Mouse (Mus musculus): Measurements from ENCODE around the gene Dnah7a.
A peak's percentile ranks its signal among the peaks of the same experiment; 100 is the strongest.

DNA sequence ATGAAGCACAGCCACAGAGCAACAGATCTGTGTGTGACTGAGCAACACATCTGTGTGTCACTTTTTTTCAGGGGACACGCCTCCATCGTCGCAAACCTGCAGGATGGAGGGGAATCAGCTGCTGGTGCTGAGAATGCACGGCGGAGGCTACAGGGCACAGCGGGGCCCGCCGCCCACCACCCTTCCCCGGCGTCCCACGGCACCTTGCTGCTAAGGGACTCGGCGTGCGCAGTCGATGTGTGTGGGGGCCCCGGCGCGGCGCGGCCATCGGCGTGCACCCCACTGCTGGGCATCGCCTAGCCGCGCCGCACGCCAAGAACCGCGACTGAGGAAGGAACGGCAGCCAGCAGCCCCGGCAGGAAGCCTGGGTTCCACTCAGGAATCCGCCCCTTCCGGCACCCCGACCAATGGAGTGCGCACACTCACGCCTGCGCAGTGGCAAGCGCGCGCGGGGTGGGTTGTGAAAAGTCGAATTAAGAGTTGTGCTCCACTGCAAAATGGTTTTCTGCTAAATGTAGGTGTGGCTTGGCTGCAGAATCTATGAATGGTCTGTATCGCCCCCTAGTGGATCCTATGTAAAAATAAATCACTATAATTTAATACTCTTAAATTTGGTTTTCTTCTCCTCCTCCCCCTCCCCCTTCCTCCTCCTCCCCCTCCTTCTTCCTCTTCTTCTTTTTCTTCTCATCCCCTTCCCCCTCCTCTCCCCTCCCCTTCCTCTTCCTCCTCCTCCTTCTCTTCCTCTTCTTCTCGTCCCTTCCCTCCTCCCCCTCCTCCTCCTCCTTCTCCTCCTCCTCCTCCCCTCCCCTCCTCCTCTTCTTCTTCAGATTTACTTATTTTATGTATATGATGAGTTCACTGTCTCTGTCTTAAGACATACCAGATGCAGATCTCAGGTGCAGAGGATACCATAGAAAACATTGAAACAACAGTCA, 354.0 kb downstream of the Dnah7a start, which contains the start of the genes Asdurf, Gm28551 and Asnsd1:
- TF ChIP-seq CTCF (IDR thresholded peaks at IDR 0.05; ENCODE audit: extremely low read depth, insufficient read depth, insufficient read length, insufficient replicate concordance) (peak; percentile 8; the same call in 1 of the 2 replicates), POLR2A (IDR thresholded peaks at IDR 0.05; ENCODE audit: low read depth, low read length) (peak; percentile 85)

Data from spleen, adult 2 months (tissue).